Mouse (Mus musculus) spleen, adult 2 months (tissue): ENCODE data around the gene Pitpnc1.

Experiments
- CTCF ChIP-seq: fragments of 200-500 bp; IDR thresholded peaks from 2 replicates; pipeline ENCODE4 v1.5.1; 2011; ENCODE audit warnings: mild to moderate bottlenecking, inconsistent platforms; ENCODE audit not compliant: insufficient read depth, insufficient read length, insufficient replicate concordance; ENCODE audit errors: extremely low read depth
- POLR2A ChIP-seq: fragments of 200-500 bp; IDR thresholded peaks from 2 replicates; pipeline ENCODE4 v1.6.1; 2011; ENCODE audit warnings: low read depth, low read length, inconsistent platforms

- TF ChIP-seq CTCF: no peak
- TF ChIP-seq POLR2A: no peak
Observed at GRCm38 (mm10) chr11:107422356-107422754, 48.1 kb downstream of the Pitpnc1 start.
